Mouse (Mus musculus): ENCODE measurements around the gene Spata17. TPM values are rescaled to one million over a fixed set of nuclear protein-coding genes. Genes with fewer than 3 reads are reported as not detected.
"Not testable (repeated sequence)": the region's sequence is repeated elsewhere in the genome, so short reads cannot be mapped to it uniquely, and the experiment has no call there.

Spata17 gene
- total and polyA plus RNA-seq, 2 experiments from 2014 or later = 1.2 to 2.0 TPM

GRCm38 (mm10) chr1:187137426-187137825, 77.8 kb downstream of the Spata17 start:
- WGBS = 35% methylated on average over 6 of the region's 6 CpGs
- peak; percentile 56; the same call in 1 of the 2 replicates for ATAC-seq

DNA sequence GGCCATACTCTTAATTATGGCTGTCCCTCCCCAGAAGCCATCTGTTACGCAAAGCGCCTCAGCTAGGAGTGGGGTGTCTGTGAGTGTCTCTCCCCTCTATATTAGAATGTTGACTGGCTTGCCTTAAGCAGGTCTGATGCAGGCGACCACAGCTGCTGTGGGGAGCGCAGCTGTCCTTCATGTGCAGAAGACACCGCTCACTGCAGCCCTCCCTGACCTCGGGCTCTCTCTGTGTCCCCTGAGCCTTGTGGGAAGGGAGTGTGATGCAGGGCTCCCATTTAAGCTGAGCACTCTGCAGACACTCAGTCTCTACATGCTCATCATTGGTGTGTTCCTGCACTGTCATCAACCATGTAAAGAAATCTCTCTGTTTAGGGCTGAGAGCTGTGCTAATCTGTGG, 79.4 kb downstream of the Spata17 start:
- H3K27me3 ChIP-seq (ENCODE audit: insufficient read depth, low read length) = no peaks in the 10 kb centered on the region
- H3K9ac ChIP-seq = no peak overlapping the region
- H3K9me3 ChIP-seq (ENCODE audit: low read length) = no peaks in the 10 kb centered on the region
- no peak overlapping the region for H3K4me2 ChIP-seq (ENCODE audit: low read depth)
- ATAC-seq = no peak
- no peaks in the 10 kb centered on the region for H3K36me3 ChIP-seq (ENCODE audit: insufficient read depth)
- H3K4me1 ChIP-seq (ENCODE audit: insufficient read depth) = no peaks in the 10 kb centered on the region
- H3K4me3 ChIP-seq (ENCODE audit: low read depth, low read length) = no peak overlapping the region
- H3K27ac ChIP-seq (ENCODE audit: low read depth, low read length) = no peak overlapping the region
- no peak for TF ChIP-seq CTCF (IDR thresholded peaks at IDR 0.05; ENCODE audit: low read depth)
- 86% methylated on average over 6 of the region's 6 CpGs for WGBS
- no peak for DNase-seq

More at GRCm38 (mm10) chr1:187137426-187137825, 77.8 kb downstream of the Spata17 start:
- H3K4me1 ChIP-seq (ENCODE audit: insufficient read depth) = no peaks in the 10 kb centered on the region
- no peak overlapping the region for H3K27ac ChIP-seq (ENCODE audit: low read depth, low read length)
- no peak overlapping the region for H3K9ac ChIP-seq
- H3K4me2 ChIP-seq (ENCODE audit: low read depth) = no peak overlapping the region
- no peaks in the 10 kb centered on the region for H3K36me3 ChIP-seq (ENCODE audit: insufficient read depth)
- H3K4me3 ChIP-seq (ENCODE audit: low read depth, low read length) = no peak overlapping the region
- peak; percentile 83 for DNase-seq
- no peaks in the 10 kb centered on the region for H3K27me3 ChIP-seq (ENCODE audit: insufficient read depth, low read length)
- peak; percentile 84 for TF ChIP-seq CTCF (IDR thresholded peaks at IDR 0.05; ENCODE audit: low read depth)
- H3K9me3 ChIP-seq (ENCODE audit: low read length) = no peaks in the 10 kb centered on the region

GRCm38 (mm10) chr1:187133841-187134240, 81.4 kb downstream of the Spata17 start:
- Histone ChIP-seq H3K9ac (no peak overlapping the region), H3K4me3 (ENCODE audit: low read depth, low read length) (no peak overlapping the region), H3K36me3 (ENCODE audit: insufficient read depth) (no peaks in the 10 kb centered on the region), H3K9me3 (ENCODE audit: low read length) (no peaks in the 10 kb centered on the region), H3K4me1 (ENCODE audit: insufficient read depth) (no peaks in the 10 kb centered on the region), H3K27ac (ENCODE audit: low read depth, low read length) (no peak overlapping the region), H3K4me2 (ENCODE audit: low read depth) (no peak overlapping the region), H3K27me3 (ENCODE audit: insufficient read depth, low read length) (no peaks in the 10 kb centered on the region)
- no peak for TF ChIP-seq CTCF (IDR thresholded peaks at IDR 0.05; ENCODE audit: low read depth)
- ATAC-seq (no peak), DNase-seq (no peak)
- 78% methylated on average over 6 of the region's 6 CpGs for WGBS

GRCm38 (mm10) chr1:187132348-187132747, 82.9 kb downstream of the Spata17 start:
- H3K4me3 ChIP-seq (ENCODE audit: low read depth, low read length) = no peak overlapping the region
- no peaks in the 10 kb centered on the region for H3K27me3 ChIP-seq (ENCODE audit: insufficient read depth, low read length)
- no peak for TF ChIP-seq CTCF (IDR thresholded peaks at IDR 0.05; ENCODE audit: low read depth)
- 62% methylated on average over 4 of the region's 4 CpGs for WGBS
- peak; percentile 53 for DNase-seq
- no peak overlapping the region for H3K27ac ChIP-seq (ENCODE audit: low read depth, low read length)
- H3K4me1 ChIP-seq (ENCODE audit: insufficient read depth) = no peaks in the 10 kb centered on the region
- H3K9me3 ChIP-seq (ENCODE audit: low read length) = no peaks in the 10 kb centered on the region
- no peaks in the 10 kb centered on the region for H3K36me3 ChIP-seq (ENCODE audit: insufficient read depth)
- H3K9ac ChIP-seq = no peak overlapping the region
- peak; percentile 58; the same call in 1 of the 2 replicates for ATAC-seq
- no peak overlapping the region for H3K4me2 ChIP-seq (ENCODE audit: low read depth)

- H3K4me2 ChIP-seq (ENCODE audit: low read depth); H3K4me3 ChIP-seq (ENCODE audit: low read depth, low read length); H3K9me3 ChIP-seq (ENCODE audit: low read length); H3K9ac ChIP-seq; H3K27me3 ChIP-seq (ENCODE audit: insufficient read depth, low read length); H3K36me3 ChIP-seq (ENCODE audit: insufficient read depth); H3K4me1 ChIP-seq (ENCODE audit: insufficient read depth); H3K27ac ChIP-seq (ENCODE audit: low read depth, low read length); DNase-seq; ATAC-seq: not testable (repeated sequence)
- 93% methylated on average over 2 of the region's 2 CpGs for WGBS
Measured at GRCm38 (mm10) chr1:187127548-187127947, 87.7 kb downstream of the Spata17 start.

GRCm38 (mm10) chr1:187125733-187126132, 89.5 kb downstream of the Spata17 start:
- TF ChIP-seq CTCF (IDR thresholded peaks at IDR 0.05; ENCODE audit: low read depth) = no peak
- H3K9ac ChIP-seq = no peak overlapping the region
- H3K4me2 ChIP-seq (ENCODE audit: low read depth) = no peak overlapping the region
- no peak overlapping the region for H3K4me3 ChIP-seq (ENCODE audit: low read depth, low read length)
- no peaks in the 10 kb centered on the region for H3K27me3 ChIP-seq (ENCODE audit: insufficient read depth, low read length)
- ATAC-seq = peak; percentile 25; the same call in 1 of the 2 replicates
- 76% methylated on average over 11 of the region's 11 CpGs for WGBS
- no peaks in the 10 kb centered on the region for H3K4me1 ChIP-seq (ENCODE audit: insufficient read depth)
- no peak overlapping the region for H3K27ac ChIP-seq (ENCODE audit: low read depth, low read length)
- no peaks in the 10 kb centered on the region for H3K9me3 ChIP-seq (ENCODE audit: low read length)
- no peaks in the 10 kb centered on the region for H3K36me3 ChIP-seq (ENCODE audit: insufficient read depth)
- DNase-seq = peak; percentile 24

DNA sequence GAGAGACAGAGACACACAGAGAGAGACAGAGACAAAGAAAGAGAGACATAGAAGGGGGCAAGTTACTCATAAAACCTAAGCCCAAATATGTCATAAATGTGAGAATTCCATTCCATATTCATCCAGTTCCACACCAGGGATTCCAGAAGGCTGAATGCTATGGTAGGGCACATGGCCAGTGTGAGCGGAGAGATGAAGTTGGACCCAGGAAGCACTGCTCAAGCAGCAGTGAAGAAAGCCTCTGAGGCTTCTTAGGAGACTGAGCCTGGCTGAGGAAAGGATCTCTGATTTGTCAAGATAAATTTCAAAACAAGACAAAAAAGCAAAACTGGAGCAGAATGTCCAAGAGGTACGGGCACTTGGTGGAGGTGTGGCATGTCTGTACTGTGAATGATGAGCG, 90.3 kb downstream of the Spata17 start:
- no peak for TF ChIP-seq CTCF (IDR thresholded peaks at IDR 0.05; ENCODE audit: low read depth)
- Histone ChIP-seq H3K4me1 (ENCODE audit: insufficient read depth) (no peaks in the 10 kb centered on the region), H3K4me2 (ENCODE audit: low read depth) (no peak overlapping the region), H3K27ac (ENCODE audit: low read depth, low read length) (no peak overlapping the region), H3K4me3 (ENCODE audit: low read depth, low read length) (no peak overlapping the region), H3K36me3 (ENCODE audit: insufficient read depth) (no peaks in the 10 kb centered on the region), H3K9ac (no peak overlapping the region), H3K9me3 (ENCODE audit: low read length) (no peaks in the 10 kb centered on the region), H3K27me3 (ENCODE audit: insufficient read depth, low read length) (no peaks in the 10 kb centered on the region)
- ATAC-seq = no peak
- DNase-seq = peak; percentile 30
- WGBS = 68% methylated on average over 3 of the region's 3 CpGs

Data from forebrain, postnatal 0 days (tissue).